Mouse (Mus musculus) stomach, embryonic 15.5 days (tissue): ENCODE results near the gene Tagln2. TPM values are rescaled to one million over a fixed set of nuclear protein-coding genes. Genes with fewer than 3 reads are reported as not detected.

Source experiments
- ATAC-seq: fragments of 200-750 bp; cut with Nextera tagmentation; 2 replicates; pipeline ENCODE4 v1.8.0; 2017; ENCODE audit warnings: low read depth, moderate number of reproducible peaks, moderate TSS enrichment; ENCODE audit not compliant: insufficient read depth, low FRiP score
- H3K27ac ChIP-seq: fragments of 300-500 bp; sonication (generic); 2 replicates; pipeline ENCODE4 v1.5.1; 2015; ENCODE audit warnings: mild to moderate bottlenecking, inconsistent platforms
- H3K27me3 ChIP-seq: fragments of 300-500 bp; sonication (generic); replicated peaks from 2 replicates; pipeline ENCODE4 v1.6.1; 2015; ENCODE audit warnings: inconsistent platforms
- H3K36me3 ChIP-seq: fragments of 300-500 bp; sonication (generic); 2 replicates; pipeline ENCODE4 v1.6.1; 2015; ENCODE audit warnings: inconsistent platforms
- H3K4me1 ChIP-seq: fragments of 300-500 bp; sonication (generic); 2 replicates; pipeline ENCODE4 v1.6.1; 2015; ENCODE audit warnings: inconsistent platforms
- H3K4me2 ChIP-seq: fragments of 300-500 bp; sonication (generic); 2 replicates; pipeline ENCODE4 v1.6.1; 2015; ENCODE audit warnings: mild to moderate bottlenecking, inconsistent platforms
- H3K4me3 ChIP-seq: fragments of 300-500 bp; sonication (generic); replicated peaks from 2 replicates; pipeline ENCODE4 v1.5.1; 2015; ENCODE audit warnings: inconsistent platforms
- H3K9ac ChIP-seq: fragments of 300-500 bp; sonication (generic); 2 replicates; pipeline ENCODE4 v1.6.1; 2015; ENCODE audit warnings: inconsistent platforms
- H3K9me3 ChIP-seq: fragments of 300-500 bp; sonication (generic); 2 replicates; pipeline ENCODE4 v1.6.1; 2016; ENCODE audit warnings: inconsistent platforms
- WGBS: fragments of 180-500 bp; shearing (Covaris S2); methylation state at CpG from one replicate; pipeline ENCODE4 v1.1.7; 2015; 5-methylcytosine and 5-hydroxymethylcytosine counted together
- polyA plus RNA-seq: library from polyadenylated mRNA; unstranded; fragments of >200 nt; fragmentation: Nextera tagmentation; extraction: Ambion mirVana; gene quantifications from 2 replicates; pipeline ENCODE4 v1.2.1, GENCODE M21; 2015

The Tagln2 gene
- polyA plus RNA-seq, 1 experiment from 2014 or later: 341 TPM

DNA sequence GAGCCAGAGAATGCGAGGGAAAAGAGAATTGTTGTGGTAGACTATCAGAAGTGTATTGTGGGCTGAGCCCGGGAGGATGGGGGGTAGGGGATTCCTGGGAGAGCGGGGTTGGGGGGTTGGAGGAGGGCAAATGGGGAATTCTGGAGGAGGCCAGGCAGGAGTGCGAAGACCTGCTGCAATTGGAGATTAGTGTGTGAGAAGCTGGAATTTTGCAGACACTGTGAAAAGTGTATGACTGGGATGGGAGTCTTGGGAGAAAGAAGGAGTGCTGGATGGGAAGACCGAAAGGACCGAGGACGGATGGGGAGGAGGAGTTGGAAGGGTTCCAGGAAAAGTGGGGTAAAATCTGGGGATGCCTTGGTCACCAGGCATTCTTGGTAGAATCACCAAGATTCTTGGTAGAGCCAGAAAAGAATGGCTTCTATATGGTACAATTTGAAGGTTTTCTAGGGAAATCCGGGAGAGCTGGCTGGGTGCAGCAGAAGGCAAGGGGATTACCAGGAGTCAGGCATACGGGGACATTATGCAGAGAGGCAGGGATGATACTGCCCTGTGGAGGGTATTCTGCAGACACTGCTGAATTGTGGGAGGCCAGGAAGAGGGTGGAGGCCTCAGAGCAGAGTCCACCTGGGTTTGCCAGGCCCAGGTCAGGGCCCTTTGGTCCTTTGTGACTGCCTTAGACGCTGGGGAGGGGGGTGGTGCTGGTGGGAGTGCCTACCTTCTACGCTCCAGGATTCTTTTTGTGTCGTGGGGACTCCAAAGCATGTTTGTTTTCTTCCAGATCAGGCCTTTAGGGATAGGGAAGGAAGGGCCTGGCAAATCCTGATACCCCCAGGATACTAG is 17.1 kb upstream of the Tagln2 start:
- Histone ChIP-seq H3K4me1 (peaks cover 38% of the 10 kb centered on the region), H3K36me3 (no peaks in the 10 kb centered on the region), H3K27ac (peak overlapping the region; percentile 93), H3K27me3 (no peaks in the 10 kb centered on the region), H3K4me2 (peak overlapping the region; percentile 89), H3K9ac (peak overlapping the region; percentile 29), H3K9me3 (no peaks in the 10 kb centered on the region), H3K4me3 (peak overlapping the region; percentile 60)
- no peak for ATAC-seq
- 4% methylated on average over 12 of the region's 12 CpGs for WGBS

DNA sequence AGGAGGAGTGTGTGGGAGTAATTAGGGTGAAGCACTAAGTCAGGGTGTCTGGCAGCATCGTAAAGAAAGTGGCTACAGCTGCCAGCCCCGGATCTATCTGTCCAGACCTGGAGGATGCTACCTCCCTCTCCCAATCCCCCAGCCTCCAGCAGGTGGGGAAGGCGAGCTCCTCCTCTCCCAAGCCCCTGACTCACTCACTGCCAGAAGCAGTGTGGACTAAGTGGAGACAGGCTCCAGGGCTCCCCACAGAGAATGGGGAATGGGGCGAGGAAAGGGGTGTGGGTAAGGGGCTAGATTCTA is 16.5 kb upstream of the Tagln2 start:
- Histone ChIP-seq H3K4me3 (peak overlapping the region; percentile 60), H3K4me2 (peak overlapping the region; percentile 89), H3K9me3 (no peaks in the 10 kb centered on the region), H3K36me3 (no peaks in the 10 kb centered on the region), H3K4me1 (peaks cover 38% of the 10 kb centered on the region), H3K27ac (no peak overlapping the region), H3K27me3 (no peaks in the 10 kb centered on the region), H3K9ac (peak overlapping the region; percentile 2; the same call in 1 of the 2 replicates)
- WGBS: 27% methylated on average over 4 of the region's 4 CpGs
- no peak for ATAC-seq

DNA sequence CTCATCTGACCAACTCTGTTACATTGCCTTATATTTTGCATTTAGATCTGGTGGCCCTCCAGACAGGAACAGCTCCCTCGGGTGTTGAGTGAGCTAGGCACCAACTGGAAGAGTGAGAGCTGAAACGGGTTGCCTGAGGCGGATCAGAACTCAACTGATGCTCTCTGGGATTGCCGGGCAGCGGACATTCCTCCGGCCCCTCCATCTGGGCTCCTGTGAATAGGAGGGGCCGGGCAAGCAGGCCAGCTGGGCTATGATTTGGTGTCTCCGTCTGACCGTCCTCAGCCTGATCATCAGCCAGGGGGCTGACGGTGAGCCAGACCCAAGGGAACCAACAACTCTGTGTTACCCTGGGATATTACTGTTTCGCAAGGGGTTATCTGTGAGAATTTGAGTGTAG is 15.6 kb upstream of the Tagln2 start:
- Histone ChIP-seq H3K4me3 (peak overlapping the region; percentile 60; the same call in 1 of the 2 replicates), H3K4me2 (peak overlapping the region; percentile 89), H3K27me3 (no peaks in the 10 kb centered on the region), H3K27ac (no peak overlapping the region), H3K9ac (no peak overlapping the region), H3K4me1 (peaks cover 38% of the 10 kb centered on the region), H3K9me3 (no peaks in the 10 kb centered on the region), H3K36me3 (no peaks in the 10 kb centered on the region)
- WGBS: 58% methylated on average over 11 of the region's 11 CpGs
- ATAC-seq: no peak

DNA sequence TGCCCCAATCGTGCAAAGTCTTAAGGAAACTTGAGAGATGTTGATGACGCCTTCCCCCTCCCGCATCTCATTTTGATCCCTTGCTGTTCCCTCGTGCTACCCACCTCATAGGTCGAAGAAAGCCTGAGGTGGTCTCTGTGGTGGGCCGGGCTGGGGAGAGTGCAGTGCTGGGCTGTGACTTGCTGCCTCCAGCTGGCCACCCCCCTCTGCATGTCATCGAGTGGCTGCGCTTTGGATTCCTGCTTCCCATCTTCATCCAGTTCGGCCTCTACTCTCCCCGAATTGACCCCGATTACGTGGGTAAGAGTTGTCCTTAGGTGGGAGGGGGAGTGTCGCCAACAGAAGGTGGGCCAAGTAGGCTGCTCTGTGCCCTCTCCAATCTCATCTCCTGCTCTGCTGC is 15.2 kb upstream of the Tagln2 start:
- no peak overlapping the region for H3K9ac ChIP-seq
- no peak for ATAC-seq
- no peaks in the 10 kb centered on the region for H3K9me3 ChIP-seq
- no peaks in the 10 kb centered on the region for H3K27me3 ChIP-seq
- no peak overlapping the region for H3K27ac ChIP-seq
- WGBS: 66% methylated on average over 13 of the region's 13 CpGs
- H3K4me1 ChIP-seq: peaks cover 38% of the 10 kb centered on the region
- H3K4me3 ChIP-seq: no peak overlapping the region
- H3K36me3 ChIP-seq: no peaks in the 10 kb centered on the region
- H3K4me2 ChIP-seq: peak overlapping the region; percentile 89

DNA sequence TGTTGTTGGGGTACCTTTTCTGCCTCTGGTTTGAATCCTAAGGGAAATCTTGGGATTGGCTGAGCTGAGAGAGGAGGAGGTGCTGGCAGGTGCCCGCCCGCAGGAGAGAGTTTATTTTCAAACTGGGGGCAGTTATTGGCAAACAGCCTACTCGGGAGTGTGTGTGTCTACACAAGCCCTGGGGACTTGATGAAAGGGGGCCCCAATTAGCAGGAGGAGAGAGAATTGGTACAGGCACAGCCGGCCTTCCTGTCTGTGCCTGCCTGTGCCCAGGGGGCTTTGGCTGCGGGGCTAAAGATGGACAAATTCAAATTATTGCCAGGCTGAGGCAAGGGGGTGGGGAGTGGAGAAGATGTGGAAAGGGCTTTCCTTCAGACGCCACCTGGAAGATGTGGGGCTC is 14.0 kb upstream of the Tagln2 start:
- Histone ChIP-seq H3K4me3 (no peak overlapping the region; the same call in 1 of the 2 replicates), H3K4me2 (peak overlapping the region; percentile 30), H3K4me1 (peaks cover 38% of the 10 kb centered on the region), H3K36me3 (no peaks in the 10 kb centered on the region), H3K27me3 (no peaks in the 10 kb centered on the region), H3K9ac (no peak overlapping the region), H3K27ac (no peak overlapping the region), H3K9me3 (no peaks in the 10 kb centered on the region)
- 66% methylated on average over 6 of the region's 6 CpGs for WGBS
- ATAC-seq: no peak

DNA sequence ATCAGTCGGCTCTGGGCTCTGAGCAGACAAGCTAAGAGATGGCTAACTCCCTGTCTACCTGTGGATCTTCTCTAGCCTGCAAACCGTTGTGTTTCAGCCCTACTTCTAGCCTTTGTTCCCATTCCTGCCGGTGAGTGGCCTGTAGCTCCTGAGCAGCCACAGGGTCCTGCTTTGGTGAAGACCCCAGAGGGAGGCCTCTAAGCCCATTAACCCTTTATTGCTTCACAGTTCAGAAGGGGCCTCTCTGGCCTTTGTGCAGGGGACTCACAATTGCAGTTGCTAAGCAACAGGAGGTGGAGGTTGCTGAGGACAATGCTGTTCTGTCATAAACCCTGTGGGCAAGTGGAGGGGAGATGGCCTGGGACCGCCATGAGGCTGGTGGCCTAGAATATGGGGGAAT is 13.6 kb upstream of the Tagln2 start:
- H3K4me2 ChIP-seq: peak overlapping the region; percentile 30
- no peak overlapping the region for H3K4me3 ChIP-seq
- ATAC-seq: no peak
- peaks cover 35% of the 10 kb centered on the region for H3K4me1 ChIP-seq
- no peaks in the 10 kb centered on the region for H3K36me3 ChIP-seq
- no peak overlapping the region for H3K27ac ChIP-seq
- H3K9me3 ChIP-seq: no peaks in the 10 kb centered on the region
- H3K27me3 ChIP-seq: no peaks in the 10 kb centered on the region
- H3K9ac ChIP-seq: no peak overlapping the region
- whole genome bisulfite sequencing: 52% methylated on average over 4 of the region's 4 CpGs

DNA sequence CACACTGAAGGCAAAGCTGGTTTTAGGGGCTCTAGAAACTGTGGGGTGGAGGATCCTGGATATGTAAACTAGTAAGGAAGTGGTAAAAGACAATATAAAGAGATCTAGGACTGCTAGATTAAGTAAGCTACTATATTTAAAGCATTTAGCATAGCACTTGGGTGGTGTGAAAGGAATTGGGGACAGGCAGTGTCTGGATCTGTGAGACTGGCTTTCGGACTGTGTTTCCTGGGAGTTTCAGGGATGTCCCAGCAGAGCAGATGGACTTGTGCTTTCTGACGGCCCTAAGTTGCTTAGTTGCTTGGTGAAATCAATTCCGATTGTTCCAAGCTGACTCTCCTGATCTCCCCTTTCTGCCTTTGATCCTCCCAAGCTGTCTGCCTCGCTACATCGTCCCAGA is 13.2 kb upstream of the Tagln2 start:
- H3K4me2 ChIP-seq: no peak overlapping the region
- ATAC-seq: no peak
- no peak overlapping the region for H3K9ac ChIP-seq
- no peaks in the 10 kb centered on the region for H3K9me3 ChIP-seq
- peaks cover 34% of the 10 kb centered on the region for H3K4me1 ChIP-seq
- WGBS: 78% methylated on average over 5 of the region's 5 CpGs
- H3K27ac ChIP-seq: no peak overlapping the region
- no peaks in the 10 kb centered on the region for H3K36me3 ChIP-seq
- no peaks in the 10 kb centered on the region for H3K27me3 ChIP-seq
- H3K4me3 ChIP-seq: no peak overlapping the region

DNA sequence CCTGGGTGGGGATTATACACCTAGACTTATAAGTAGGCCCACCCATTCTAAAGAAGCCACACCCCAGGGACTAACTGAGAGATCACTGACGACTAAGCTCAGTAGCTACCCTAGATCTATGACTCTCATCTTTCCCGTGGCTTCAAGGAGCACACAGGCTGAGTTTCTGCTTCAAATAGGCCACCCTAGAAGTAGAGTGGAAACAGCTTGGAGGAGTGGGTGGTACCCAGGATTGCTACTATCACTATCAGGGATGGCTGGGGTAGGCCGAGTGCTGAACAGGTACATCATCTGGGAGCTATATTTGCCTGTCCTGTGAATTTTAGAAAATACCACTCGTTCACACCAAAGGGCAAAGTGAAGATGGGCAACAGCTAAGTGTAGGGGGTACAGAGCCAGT is 12.0 kb upstream of the Tagln2 start:
- Histone ChIP-seq H3K4me2 (no peak overlapping the region), H3K9me3 (no peaks in the 10 kb centered on the region), H3K4me3 (no peak overlapping the region), H3K36me3 (no peaks in the 10 kb centered on the region), H3K27me3 (no peaks in the 10 kb centered on the region), H3K27ac (no peak overlapping the region), H3K9ac (no peak overlapping the region), H3K4me1 (peaks cover 27% of the 10 kb centered on the region)
- ATAC-seq: no peak
- WGBS: 59% methylated on average over 4 of the region's 4 CpGs

DNA sequence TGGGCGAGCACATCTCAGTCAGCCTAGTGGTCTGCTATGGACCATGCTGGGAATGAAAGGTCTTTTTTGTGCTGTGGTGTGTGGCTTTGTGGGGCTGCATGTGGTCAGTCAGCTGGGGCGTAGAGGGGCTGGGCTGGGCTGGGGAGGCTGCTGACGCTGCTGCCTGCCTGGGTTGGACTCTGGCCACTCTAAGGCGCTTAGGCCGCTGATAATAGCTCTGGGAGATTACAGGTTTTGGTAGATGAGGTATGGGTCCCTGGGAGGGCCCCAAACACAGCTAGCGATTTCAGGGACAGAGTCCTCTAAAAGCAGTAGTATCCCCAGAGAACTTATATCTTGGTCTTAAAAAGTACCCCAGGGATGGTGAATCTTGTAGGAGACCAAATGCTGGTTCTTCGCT is 11.0 kb upstream of the Tagln2 start:
- ATAC-seq: no peak
- 71% methylated on average over 7 of the region's 7 CpGs for WGBS
- Histone ChIP-seq H3K27ac (no peak overlapping the region), H3K4me2 (no peak overlapping the region), H3K9ac (no peak overlapping the region), H3K9me3 (no peaks in the 10 kb centered on the region), H3K4me3 (no peak overlapping the region), H3K36me3 (no peaks in the 10 kb centered on the region), H3K27me3 (no peaks in the 10 kb centered on the region), H3K4me1 (peaks cover 20% of the 10 kb centered on the region)

DNA sequence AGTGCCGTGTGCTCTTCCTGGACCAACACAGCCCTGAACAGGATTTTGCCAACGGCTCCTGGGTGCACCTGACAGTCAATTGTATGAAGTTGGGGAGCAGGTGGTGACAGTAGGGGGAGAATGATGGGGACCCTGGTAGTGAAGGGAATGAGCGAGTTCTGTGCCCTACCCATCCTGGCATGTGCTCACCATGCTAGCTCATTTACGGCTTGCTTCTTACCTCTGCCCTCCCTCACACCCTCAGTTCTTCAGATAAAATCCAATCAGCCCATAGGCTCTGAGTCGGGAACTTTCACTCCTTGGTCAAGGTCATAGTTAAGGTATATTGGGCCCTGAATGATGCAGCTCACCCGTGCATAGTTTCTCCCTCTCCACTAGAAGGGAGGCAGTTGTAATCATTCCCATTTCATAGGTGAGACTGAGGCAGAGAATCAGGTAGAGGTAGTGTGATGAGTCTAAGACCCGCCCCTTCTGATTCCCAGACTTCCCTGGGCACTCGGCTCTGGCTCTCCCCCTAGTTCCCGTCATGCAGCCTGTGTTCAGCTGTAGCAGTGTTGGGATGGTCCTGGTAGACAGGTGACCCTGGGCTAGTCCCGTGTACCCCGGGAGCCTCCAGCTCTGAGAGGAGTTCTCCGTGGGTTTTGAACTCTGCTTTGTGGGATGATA is 10.1 kb upstream of the Tagln2 start:
- 52% methylated on average over 12 of the region's 12 CpGs for WGBS
- no peaks in the 10 kb centered on the region for H3K9me3 ChIP-seq
- H3K27me3 ChIP-seq: no peaks in the 10 kb centered on the region
- peak overlapping the region; percentile 32; the same call in 1 of the 2 replicates for H3K4me3 ChIP-seq
- no peak overlapping the region for H3K27ac ChIP-seq
- H3K4me2 ChIP-seq: peak overlapping the region; percentile 60
- H3K36me3 ChIP-seq: no peaks in the 10 kb centered on the region
- H3K4me1 ChIP-seq: peaks cover 13% of the 10 kb centered on the region
- no peak overlapping the region for H3K9ac ChIP-seq
- peak; percentile 23; the same call in 1 of the 2 replicates for ATAC-seq

DNA sequence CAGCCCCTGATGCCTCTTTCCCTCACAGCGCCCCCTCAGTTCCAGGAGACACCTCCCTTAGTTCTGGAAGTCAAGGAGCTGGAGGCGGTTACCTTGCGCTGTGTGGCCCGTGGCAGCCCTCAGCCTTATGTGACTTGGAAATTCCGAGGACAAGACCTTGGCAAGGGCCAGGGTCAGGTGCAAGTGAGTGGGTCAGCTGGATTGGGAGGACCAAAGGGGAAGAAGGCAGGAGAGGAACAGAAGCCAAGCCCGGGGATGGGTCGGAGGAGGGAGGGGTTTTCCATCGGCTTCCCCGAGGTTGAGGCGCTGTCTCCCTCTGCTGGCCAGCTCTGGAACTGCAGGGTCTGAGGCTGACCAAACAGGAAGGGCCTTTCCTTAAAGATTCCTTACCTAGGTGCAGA is 9.6 kb upstream of the Tagln2 start:
- Histone ChIP-seq H3K4me2 (peak overlapping the region; percentile 60), H3K9me3 (no peaks in the 10 kb centered on the region), H3K27me3 (no peaks in the 10 kb centered on the region), H3K36me3 (no peaks in the 10 kb centered on the region), H3K27ac (no peak overlapping the region), H3K9ac (no peak overlapping the region), H3K4me3 (peak overlapping the region; percentile 32), H3K4me1 (peaks cover 9% of the 10 kb centered on the region; the same call in 1 of the 2 replicates)
- 13% methylated on average over 10 of the region's 10 CpGs for WGBS
- peak; percentile 27 for ATAC-seq

DNA sequence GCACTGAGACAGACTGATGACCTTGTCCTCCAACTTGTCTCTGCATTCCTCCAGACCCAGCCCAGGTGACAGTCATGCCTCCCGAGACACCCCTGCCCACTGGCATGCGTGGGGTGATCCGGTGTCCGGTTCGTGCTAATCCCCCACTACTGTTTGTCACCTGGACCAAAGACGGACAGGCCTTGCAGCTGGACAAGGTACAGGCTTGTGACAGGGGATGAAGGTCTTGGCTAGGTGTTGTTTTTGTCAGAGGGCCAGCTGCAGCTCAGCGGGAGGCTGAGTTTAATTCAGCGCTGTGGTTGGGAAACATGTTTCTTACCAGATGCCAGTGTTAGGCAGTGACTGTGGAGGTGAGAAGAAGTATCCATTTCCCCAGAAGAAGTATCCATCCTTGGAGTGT is 7.8 kb upstream of the Tagln2 start:
- Histone ChIP-seq H3K27ac (no peak overlapping the region), H3K4me1 (no peaks in the 10 kb centered on the region), H3K36me3 (0 out of 2 replicates have a peak, but pooled peaks cover 2% of the 10 kb centered on the region), H3K27me3 (no peaks in the 10 kb centered on the region), H3K4me2 (no peak overlapping the region), H3K9ac (no peak overlapping the region), H3K4me3 (no peak overlapping the region), H3K9me3 (no peaks in the 10 kb centered on the region)
- no peak for ATAC-seq
- 93% methylated on average over 8 of the region's 8 CpGs for WGBS
